Mouse (Mus musculus) gastrocnemius, postnatal 14 days (tissue): ENCODE data around the gene Tlk1. TPM values are rescaled to one million over a fixed set of nuclear protein-coding genes. Genes with fewer than 3 reads are reported as not detected.

Source experiments
- DNase-seq: peaks from one replicate; pipeline ENCODE4 v3.0.0; 2021; ENCODE audit warnings: mixed read lengths
- intact Hi-C: fragments of 180-260 bp; cut with DNase I; formaldehyde crosslinking; loops from one replicate; pipeline ENCODE4 v1.15.1; 2025; ENCODE audit warnings: low total_unique reads
- total RNA-seq, 2 experiments: library from RNA; stranded (reverse); gene quantifications; 2 replicates each; pipeline ENCODE4 v1.2.3; 2021

Tlk1 gene
- total RNA-seq, 2 experiments from 2014 or later: 26.7 to 31.5 TPM

- intact Hi-C loops: loop anchor here (10.0 kb wide), 1 partner anchor 199 kb away; no protein-coding TSS in a partner anchor
- DNase-seq: no peak
These were observed 10.8 kb upstream of the Tlk1 start for GRCm38 (mm10) chr2:70836306-70836651.

DNA sequence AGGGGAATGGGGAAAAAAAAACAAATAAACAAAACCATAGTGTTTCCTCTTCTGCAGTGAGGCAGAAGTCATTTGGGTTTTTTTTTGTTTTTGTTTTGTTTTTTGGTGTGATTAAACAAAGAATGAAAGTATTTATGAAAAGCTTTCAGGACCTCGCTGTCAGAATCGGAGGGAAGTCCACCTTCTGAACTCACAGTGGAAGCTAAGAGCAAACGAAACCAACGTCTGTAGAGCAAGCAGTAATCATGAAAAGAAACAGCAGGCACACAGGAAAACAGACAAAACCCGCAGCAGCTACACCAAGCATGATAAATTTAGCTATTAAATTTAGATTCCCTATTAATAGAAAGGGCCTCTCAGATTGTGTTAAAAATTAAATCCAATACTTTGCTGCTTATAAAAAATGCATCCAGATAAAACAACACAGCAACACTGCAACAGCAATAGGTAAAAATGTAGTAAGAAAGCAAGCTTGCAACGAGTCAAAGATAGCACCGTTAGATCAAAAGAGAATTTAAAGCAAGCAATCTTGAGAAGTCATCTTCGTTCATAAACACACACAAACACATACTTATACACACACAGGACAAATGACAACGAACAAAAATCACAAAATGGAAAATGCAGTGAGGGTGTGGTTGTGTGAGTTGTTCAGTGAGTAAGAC is 10.2 kb upstream of the Tlk1 start:
- intact Hi-C loops: loop anchor here (10.0 kb wide), 1 partner anchor 199 kb away; no protein-coding TSS in a partner anchor
- DNase-seq: no peak

GRCm38 (mm10) chr2:70835209-70835608 is 9.7 kb upstream of the Tlk1 start:
- intact Hi-C loops: loop anchor here (10.0 kb wide), 1 partner anchor 200 kb away; no protein-coding TSS in a partner anchor

DNA sequence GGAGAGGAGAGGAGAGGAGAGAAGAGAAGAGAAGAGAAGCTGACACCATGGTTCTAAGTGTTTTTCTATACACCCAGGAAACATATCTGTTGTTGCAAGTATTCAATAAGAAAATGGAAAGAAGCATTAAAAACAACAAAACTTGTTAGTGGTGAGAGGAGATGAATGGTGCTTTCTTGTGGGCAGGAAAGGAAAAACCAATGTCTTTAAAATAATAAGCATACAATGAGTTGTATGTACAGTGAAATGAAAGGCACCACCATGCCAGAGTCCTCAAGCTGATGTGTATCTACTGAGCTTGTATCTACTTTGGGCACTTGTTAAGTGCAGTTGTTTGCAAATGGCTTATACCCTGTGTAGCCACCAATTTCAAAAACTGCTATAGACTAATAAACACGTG is 7.7 kb upstream of the Tlk1 start:
- no peak for DNase-seq
- intact Hi-C loops: loop anchor here (10.0 kb wide), 1 partner anchor 202 kb away; no protein-coding TSS in a partner anchor

More at GRCm38 (mm10) chr2:70835209-70835608, 9.7 kb upstream of the Tlk1 start:
- DNase-seq: no peak

DNA sequence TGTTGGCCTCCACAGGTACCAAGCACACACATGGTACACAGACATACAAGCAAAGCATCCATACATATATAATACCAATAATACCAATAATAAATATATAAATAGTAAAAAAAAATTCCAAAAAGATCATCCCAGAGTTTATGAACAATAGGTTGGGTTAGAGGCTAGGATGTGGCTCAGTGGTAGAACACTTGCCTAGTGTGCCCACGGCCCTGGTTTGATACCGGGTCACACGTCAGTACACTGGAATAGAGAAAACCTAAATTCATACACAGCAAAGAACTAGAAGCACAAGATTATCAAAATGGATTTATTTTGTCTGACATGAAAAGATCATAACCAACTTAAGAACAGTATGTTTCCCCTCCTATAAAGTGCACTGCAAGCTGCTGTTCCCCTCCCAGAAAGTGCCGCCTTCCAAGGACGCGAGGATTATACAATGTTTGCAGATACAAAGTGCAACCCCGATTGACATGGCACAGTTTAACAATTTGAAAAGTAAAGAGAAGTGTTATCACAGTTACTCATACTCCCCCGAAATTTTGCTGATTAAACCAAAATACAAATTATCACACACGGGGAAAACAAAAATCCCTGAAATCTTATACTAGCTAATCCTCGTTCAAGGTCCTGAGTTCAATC is 6.3 kb upstream of the Tlk1 start:
- intact Hi-C loops: loop anchor here (10.0 kb wide), 1 partner anchor 203 kb away; no protein-coding TSS in a partner anchor
- no peak for DNase-seq

DNA sequence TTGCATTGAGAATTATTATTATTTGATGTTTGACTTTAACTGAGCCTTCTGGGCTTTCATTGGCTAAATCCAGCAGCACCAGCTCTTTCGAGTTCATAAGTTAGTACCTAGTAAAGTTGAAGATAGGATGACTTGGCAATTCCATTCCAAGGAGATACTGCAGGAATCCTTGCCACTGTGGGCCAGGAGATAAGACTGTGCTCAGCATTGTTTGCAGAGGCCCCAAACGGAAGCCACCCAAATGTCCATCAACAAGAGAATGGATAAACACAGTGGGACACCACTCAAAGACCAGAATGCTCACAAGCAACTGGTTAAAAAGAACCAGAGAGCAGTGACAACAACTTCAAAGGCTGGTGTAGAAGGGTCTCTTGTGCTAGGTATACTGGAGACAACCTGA is 5.2 kb upstream of the Tlk1 start:
- intact Hi-C loops: loop anchor here (10.0 kb wide), 1 partner anchor 204 kb away; no protein-coding TSS in a partner anchor
- no peak for DNase-seq

DNA sequence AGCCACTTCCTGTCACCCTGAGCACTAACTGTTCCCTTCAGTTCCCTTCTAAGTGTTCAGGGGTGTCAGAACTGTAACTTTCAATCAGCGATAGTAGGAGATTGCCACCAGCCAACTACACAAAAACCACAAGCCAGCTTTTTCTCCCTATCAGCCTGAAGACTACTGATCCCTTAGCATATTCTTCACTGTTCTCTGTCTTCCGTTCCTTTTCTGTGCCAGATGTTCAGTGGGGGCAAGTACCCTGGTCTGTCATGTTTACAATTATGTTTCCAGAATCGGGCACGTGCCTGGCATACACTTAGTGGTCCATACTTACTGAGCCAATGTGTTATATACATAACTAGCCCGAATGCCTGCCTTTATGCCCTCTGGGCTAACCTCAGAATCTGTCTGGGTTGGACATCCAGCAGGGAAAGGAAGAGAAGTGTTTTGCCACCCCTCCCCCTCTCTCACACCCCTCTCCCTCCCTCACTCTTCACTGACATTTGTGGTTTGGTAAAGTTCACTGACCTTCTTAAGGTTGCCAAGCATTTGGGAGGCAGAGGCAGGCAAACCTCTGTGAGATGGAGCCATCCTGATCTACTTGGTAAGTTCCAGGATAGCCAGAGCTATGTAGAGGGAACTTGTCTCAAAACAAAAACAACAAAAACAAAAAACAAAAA is 4.5 kb upstream of the Tlk1 start:
- no peak for DNase-seq
- intact Hi-C loops: loop anchor here (10.0 kb wide), 2 partner anchors 125 to 205 kb away; no protein-coding TSS in a partner anchor

- intact Hi-C loops: loop anchor here (10.0 kb wide), 1 partner anchor 123 kb away; no protein-coding TSS in a partner anchor
- no peak for DNase-seq
These were observed 2.3 kb upstream of the Tlk1 start for GRCm38 (mm10) chr2:70827780-70828179.

- intact Hi-C loops: loop anchor here (10.0 kb wide), 1 partner anchor 122 kb away; no protein-coding TSS in a partner anchor
- DNase-seq: no peak
These were observed 1.1 kb upstream of the Tlk1 start for GRCm38 (mm10) chr2:70826436-70827230.

DNA sequence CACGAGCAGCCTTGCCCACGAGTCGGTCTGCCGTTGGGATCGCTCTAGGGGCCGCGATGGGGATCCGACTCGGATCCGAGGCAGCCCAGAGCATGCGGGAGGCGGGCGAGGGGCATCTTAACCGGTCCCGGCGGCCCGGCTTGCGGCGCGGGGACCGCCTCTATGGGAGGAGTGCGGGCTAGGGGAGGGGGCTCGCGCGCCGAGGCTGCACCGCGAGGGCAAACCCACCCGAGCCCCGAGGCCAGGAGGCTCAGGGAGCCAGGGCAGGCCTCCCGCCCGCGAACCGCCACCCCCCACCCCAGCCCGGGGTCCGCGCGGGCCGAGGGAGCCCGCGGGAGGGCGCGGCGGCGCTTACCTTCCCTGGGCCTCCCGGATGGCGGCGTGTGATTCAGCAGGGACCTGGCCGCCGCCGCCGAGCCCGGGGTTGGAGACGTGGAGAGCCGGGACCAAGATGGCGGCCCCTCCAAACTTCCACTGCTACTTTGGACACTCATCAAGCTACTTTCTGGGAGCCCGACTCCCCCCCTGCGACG is 624 bp downstream of the Tlk1 start:
- DNase-seq: peak; percentile 75

DNA sequence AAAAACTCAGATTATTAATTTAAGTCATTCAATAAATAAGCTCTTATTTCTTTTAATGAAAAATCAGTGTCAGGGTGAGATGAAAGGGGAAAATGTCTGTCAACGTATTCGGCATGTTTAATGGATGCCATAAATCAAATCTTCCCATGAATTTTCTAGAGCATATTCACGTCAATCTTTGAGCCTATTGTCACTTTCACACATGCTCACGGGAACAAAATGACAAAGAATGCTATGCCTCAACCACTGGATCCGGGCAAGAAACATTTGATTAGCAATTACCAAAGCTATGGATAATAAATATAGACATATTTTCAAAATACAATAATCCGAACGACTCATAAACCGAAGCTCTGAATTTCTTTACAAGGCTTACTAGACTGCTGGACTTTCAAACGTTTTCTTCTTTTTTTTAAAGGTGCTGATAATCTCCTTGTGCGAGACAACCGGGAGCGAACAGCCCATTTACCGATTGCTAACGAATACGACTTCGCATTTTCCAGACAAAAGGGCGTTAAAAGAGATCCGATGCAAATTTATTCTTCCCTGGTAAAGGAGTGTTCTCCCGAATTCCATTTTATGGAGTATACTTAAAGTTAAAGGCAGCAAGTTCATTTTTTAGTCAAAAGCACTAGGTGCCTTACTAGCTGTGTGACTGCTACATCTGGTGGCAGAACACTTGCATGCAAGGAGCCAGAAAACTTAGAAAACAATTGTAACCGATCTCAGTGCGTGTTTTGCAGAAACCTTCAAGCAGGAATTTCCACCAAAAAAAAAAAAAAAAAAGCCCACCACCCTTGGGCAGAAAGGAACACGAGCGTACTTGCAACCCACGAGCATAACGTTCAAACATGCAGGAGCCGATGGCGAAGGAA is 1.4 kb downstream of the Tlk1 start:
- DNase-seq: no peak
- intact Hi-C loops: loop anchor here (5.0 to 10.0 kb wide), 2 partner anchors 37 to 119 kb away; no protein-coding TSS in a partner anchor

More for the DNA sequence above, 624 bp downstream of the Tlk1 start:
- intact Hi-C loops: loop anchor here (5.0 to 10.0 kb wide), 2 partner anchors 38 to 120 kb away; no protein-coding TSS in a partner anchor

- no peak for DNase-seq
- intact Hi-C loops: loop anchor here (5.0 to 10.0 kb wide), 2 partner anchors 36 to 119 kb away; no protein-coding TSS in a partner anchor
These were observed 2.1 kb downstream of the Tlk1 start for GRCm38 (mm10) chr2:70823434-70823833.

GRCm38 (mm10) chr2:70816939-70817338 is 8.6 kb downstream of the Tlk1 start:
- intact Hi-C loops: no loop called here
- no peak for DNase-seq

- DNase-seq: no peak
These were observed 9.5 kb downstream of the Tlk1 start for GRCm38 (mm10) chr2:70816016-70816415.

GRCm38 (mm10) chr2:70813608-70814007 is 11.9 kb downstream of the Tlk1 start:
- intact Hi-C loops: no loop called here

More at GRCm38 (mm10) chr2:70816016-70816415, 9.5 kb downstream of the Tlk1 start:
- intact Hi-C loops: no loop called here

GRCm38 (mm10) chr2:70811476-70811875 is 14.1 kb downstream of the Tlk1 start:
- intact Hi-C loops: no loop called here
- DNase-seq: no peak

More at GRCm38 (mm10) chr2:70813608-70814007, 11.9 kb downstream of the Tlk1 start:
- DNase-seq: no peak

GRCm38 (mm10) chr2:70809921-70810320 is 15.6 kb downstream of the Tlk1 start:
- DNase-seq: no peak
- intact Hi-C loops: no loop called here

DNA sequence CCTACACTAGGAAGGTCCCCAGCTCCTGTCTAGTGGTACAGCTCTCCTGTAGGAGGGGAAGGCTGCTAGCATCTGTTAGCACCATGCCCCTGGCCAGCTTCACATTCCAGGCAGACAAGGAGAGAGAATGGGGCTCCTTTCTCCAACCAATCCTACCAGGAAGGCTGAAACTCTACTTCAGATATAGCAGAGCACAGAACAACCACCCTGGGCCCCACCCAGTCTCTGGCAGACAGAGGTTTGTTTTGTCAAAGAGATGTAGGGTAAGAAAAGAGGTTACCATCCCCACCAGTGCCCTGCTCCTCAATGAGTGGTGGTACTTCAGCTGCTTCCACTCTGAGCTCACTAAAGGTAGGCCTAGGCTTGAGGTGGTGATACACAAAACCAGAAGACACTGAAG is 16.8 kb downstream of the Tlk1 start:
- DNase-seq: no peak
- intact Hi-C loops: no loop called here
